Mouse (Mus musculus) cortical plate, adult 2 months (tissue): Measurements from ENCODE around the gene Fap. TPM values are rescaled to one million over a fixed set of nuclear protein-coding genes. Genes with fewer than 3 reads are reported as not detected.

Experiments used
- H3K27ac ChIP-seq: fragments of 200-500 bp; 2 replicates; pipeline ENCODE4 v1.5.1; 2012; ENCODE audit warnings: low read length, control low read depth, inconsistent platforms; ENCODE audit not compliant: insufficient read depth
- H3K4me1 ChIP-seq: fragments of 200-500 bp; 2 replicates; pipeline ENCODE4 v1.6.1; 2011; ENCODE audit warnings: low read length; ENCODE audit not compliant: control insufficient read depth, insufficient read depth
- H3K4me3 ChIP-seq: fragments of 200-500 bp; 2 replicates; pipeline ENCODE4 v1.5.1; 2011; ENCODE audit warnings: mild to moderate bottlenecking, low read length, control low read depth; ENCODE audit not compliant: insufficient read depth
- CTCF ChIP-seq: fragments of 200-500 bp; IDR thresholded peaks from 2 replicates; pipeline ENCODE4 v1.5.1; 2011; ENCODE audit warnings: mild to moderate bottlenecking, control low read depth, low read length; ENCODE audit not compliant: insufficient read depth; ENCODE audit errors: extremely low read depth
- POLR2A ChIP-seq: fragments of 200-500 bp; IDR thresholded peaks from 2 replicates; pipeline ENCODE4 v1.6.1; 2011; ENCODE audit warnings: mild to moderate bottlenecking, low read length, control low read depth; ENCODE audit not compliant: insufficient read depth; ENCODE audit errors: extremely low read depth
- polyA plus RNA-seq: library from polyadenylated mRNA; depleted of rRNA; stranded (reverse); fragments of >200 nt; gene quantifications from 2 replicates; pipeline ENCODE4 v1.2.3, GENCODE M21; 2012; rRNA removed

The Fap gene
- polyA plus RNA-seq, 1 experiment, result 3.8 TPM

- no peak overlapping the region for H3K4me3 ChIP-seq
- no peak for TF ChIP-seq CTCF
- TF ChIP-seq POLR2A, result no peak
- H3K4me1 ChIP-seq, result no peaks in the 10 kb centered on the region
- H3K27ac ChIP-seq, result no peak overlapping the region
Observed at GRCm38 (mm10) chr2:62469551-62469950, 104.3 kb downstream of the Fap start.

DNA sequence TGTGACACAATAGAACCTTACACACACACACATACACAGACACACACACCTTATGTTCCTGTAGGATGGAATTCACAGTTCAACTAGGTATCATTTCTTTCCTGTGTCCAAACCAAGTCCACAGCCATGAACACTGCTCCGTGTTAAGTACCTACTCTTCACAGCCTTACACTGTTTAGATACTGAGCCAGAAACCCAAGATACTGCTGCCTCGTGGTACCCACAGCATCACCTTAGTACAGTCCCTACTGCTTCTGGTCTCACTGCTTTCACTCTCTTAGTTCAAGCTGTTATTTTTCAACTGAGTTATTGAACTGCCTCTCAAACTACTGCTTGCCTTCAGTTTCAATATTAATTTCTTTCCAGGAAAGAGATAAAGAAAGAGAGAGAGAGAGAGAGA lies 110.6 kb downstream of the Fap start:
- TF ChIP-seq POLR2A (no peak), CTCF (no peak)
- H3K4me3 ChIP-seq, result no peak overlapping the region
- H3K27ac ChIP-seq, result no peak overlapping the region
- H3K4me1 ChIP-seq, result peaks cover 2% of the 10 kb centered on the region; the same call in 1 of the 2 replicates

GRCm38 (mm10) chr2:62462174-62462573 lies 111.7 kb downstream of the Fap start:
- no peak overlapping the region for H3K27ac ChIP-seq
- TF ChIP-seq CTCF (no peak), POLR2A (no peak)
- H3K4me3 ChIP-seq, result no peak overlapping the region
- peaks cover 2% of the 10 kb centered on the region; the same call in 1 of the 2 replicates for H3K4me1 ChIP-seq

DNA sequence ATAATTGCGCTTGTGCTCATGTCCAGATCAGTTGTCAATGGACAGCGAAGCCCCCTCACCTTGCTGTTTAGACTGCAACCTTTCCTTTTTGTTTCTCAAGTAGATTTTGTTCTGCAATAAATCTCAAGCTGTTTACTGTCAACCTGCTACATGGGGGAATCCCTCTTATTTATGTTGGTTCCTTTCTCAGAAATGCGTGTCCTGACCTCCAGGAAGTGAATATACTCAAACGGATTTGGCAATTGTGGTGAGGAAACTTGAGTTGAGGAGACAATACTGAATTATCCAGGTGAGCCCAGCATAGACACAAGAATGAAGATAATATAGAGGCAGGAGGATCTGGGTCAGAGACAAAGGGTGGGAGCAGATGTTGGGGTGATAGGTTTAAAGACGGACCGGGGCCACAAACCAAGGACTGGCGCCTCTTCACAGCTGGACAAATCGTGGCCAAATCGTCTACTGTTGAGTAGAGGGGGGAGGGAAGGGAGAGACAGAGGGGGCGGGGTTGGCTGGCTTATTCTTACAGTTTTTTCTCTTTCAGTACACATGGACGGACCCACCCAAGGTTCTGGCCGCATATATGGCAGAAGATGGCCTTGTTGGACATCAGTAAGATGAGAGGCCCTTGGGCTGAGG lies 112.9 kb downstream of the Fap start:
- Histone ChIP-seq H3K27ac (no peak overlapping the region), H3K4me3 (no peak overlapping the region), H3K4me1 (peaks cover 2% of the 10 kb centered on the region; the same call in 1 of the 2 replicates)
- TF ChIP-seq CTCF (no peak), POLR2A (no peak)

DNA sequence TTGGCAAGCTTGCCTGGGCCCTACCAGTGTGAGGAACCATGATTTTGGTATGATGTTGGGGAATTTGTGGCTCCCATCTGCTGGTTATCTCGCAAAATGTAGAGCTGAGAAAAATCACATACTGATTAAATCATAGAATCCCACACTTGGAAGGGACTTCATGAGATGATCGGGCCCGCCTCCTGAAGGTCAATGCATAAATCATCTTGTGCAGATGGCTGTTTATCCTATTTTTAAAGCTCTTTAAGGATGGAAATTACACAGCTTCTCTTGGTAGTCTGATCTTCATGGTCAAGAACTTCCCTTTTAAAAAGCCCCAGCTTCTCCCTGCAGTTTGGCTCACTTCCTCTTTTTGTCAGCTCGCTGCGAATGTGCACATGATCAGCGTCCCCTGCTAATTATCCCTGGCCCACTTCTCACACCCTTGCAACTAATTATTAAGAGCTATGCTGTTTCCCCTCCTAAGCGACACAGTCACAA lies 113.6 kb downstream of the Fap start:
- Histone ChIP-seq H3K4me1 (peaks cover 2% of the 10 kb centered on the region; the same call in 1 of the 2 replicates), H3K27ac (no peak overlapping the region; the same call in 1 of the 2 replicates), H3K4me3 (no peak overlapping the region)
- TF ChIP-seq CTCF (no peak), POLR2A (no peak)

DNA sequence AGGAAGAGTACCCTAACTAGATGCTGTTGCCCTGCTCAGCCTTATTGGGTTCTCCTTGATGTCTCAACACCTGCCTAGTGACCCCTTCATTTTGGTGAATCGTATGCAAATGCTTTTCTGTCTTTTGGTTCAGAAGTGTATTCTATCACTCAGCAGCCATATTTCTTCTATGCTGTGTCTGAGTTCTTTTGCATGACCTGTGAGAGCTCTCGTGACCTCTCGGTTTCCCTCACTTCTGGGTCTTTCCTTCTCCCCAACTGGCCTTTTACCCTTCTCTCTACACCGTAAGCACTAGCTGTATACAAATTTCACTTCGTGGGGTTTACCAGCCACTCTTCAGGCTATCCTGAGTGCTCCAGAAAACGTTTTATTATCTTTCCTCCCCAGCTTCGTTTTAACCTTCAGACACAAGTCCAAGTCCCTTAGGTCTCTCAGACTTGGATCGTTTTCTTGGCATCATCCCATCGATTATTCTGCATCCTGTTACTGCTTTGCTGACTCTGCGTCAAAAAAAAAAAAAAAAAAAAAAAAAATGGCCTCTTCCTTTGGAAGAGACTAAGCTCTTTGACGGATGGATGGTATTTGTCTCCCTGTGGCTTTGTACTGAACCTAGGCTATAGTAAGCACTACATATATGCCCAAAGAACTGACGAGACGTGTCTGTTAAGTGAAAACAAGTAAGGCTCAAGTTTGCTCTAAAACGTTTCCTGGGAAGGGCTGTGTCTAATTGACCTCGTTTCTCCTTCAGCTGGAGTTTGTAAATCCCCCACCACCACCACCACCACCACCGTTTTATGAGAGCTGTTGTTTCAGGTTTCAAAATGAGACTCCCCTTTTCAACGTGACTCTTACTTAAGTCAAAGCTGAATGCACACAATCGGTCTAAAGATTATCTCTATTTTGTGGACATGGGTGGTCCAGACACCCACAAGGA lies 114.4 kb downstream of the Fap start:
- Histone ChIP-seq H3K4me1 (peaks cover 2% of the 10 kb centered on the region; the same call in 1 of the 2 replicates), H3K27ac (peak overlapping the region; percentile 10; the same call in 1 of the 2 replicates), H3K4me3 (no peak overlapping the region)
- TF ChIP-seq CTCF, result no peak
- no peak for TF ChIP-seq POLR2A

DNA sequence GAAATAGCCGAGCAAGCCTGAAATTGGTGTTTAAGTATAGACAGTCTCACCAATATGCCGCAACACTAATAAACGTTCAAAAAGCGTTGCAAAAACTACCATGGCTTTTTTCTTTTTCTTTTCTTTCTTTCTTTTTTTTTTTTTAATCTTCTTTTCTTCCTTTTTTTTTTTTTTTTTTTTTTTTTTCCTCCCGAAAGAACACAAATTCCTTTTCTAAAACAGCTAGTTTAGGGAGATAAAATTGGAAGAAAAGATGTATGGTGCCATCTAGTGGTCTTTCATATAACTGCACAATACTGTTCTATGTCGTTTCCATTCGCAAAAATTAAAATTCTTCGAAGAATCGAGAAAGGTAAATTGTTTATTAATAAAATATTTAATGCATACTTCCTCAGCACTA lies 115.8 kb downstream of the Fap start:
- Histone ChIP-seq H3K4me1 (peaks cover 2% of the 10 kb centered on the region; the same call in 1 of the 2 replicates), H3K27ac (no peak overlapping the region), H3K4me3 (no peak overlapping the region)
- TF ChIP-seq POLR2A (no peak), CTCF (no peak)

GRCm38 (mm10) chr2:62454991-62455390 lies 118.9 kb downstream of the Fap start:
- Histone ChIP-seq H3K4me3 (no peak overlapping the region), H3K4me1 (no peaks in the 10 kb centered on the region), H3K27ac (peak overlapping the region; percentile 48; the same call in 1 of the 2 replicates)
- TF ChIP-seq CTCF (no peak), POLR2A (no peak)

GRCm38 (mm10) chr2:62454033-62454432 lies 119.8 kb downstream of the Fap start:
- no peak overlapping the region for H3K27ac ChIP-seq
- TF ChIP-seq POLR2A (no peak), CTCF (no peak)

More at GRCm38 (mm10) chr2:62454033-62454432, 119.8 kb downstream of the Fap start:
- Histone ChIP-seq H3K4me1 (no peaks in the 10 kb centered on the region), H3K4me3 (no peak overlapping the region)

Other genes with a start within 250 kb of the Fap start
- 2.9 and 3.5 TPM in 2 replicates for gene Dpp4, start 161.8 kb downstream of the Fap start, polyA plus RNA-seq
- not detected in 2 replicates for gene Gcg, start 90.4 kb downstream of the Fap start, polyA plus RNA-seq
- gene Ifih1, start 72.2 kb upstream of the Fap start, polyA plus RNA-seq, result 2.1 and 2.4 TPM in 2 replicates
- gene Gca, start 90.2 kb upstream of the Fap start, polyA plus RNA-seq, result 19.1 and 19.2 TPM in 2 replicates